Mouse (Mus musculus) ES-E14 (cell line): ENCODE results near the gene Psd. TPM values are rescaled to one million over a fixed set of nuclear protein-coding genes. Genes with fewer than 3 reads are reported as not detected.
A peak's percentile ranks its signal among the peaks of the same experiment; 100 is the strongest.

Source experiments
- DNase-seq: peaks from one replicate; pipeline ENCODE4 v3.0.0-alpha.2; 2013; ENCODE audit warnings: low read depth, low spot score
- H3K27ac ChIP-seq: 2 replicates; pipeline ENCODE4 v1.5.1; 2012; ENCODE audit warnings: low read depth, mild to moderate bottlenecking, low read length, moderate library complexity, mixed read lengths; ENCODE audit not compliant: poor library complexity, insufficient read depth, severe bottlenecking
- H3K36me3 ChIP-seq: 2 replicates; pipeline ENCODE4 v1.6.1; 2012; ENCODE audit warnings: mild to moderate bottlenecking, low read length, moderate library complexity, mixed read lengths; ENCODE audit not compliant: control insufficient read depth, poor library complexity, insufficient read depth, severe bottlenecking
- H3K4me1 ChIP-seq, 2 experiments: fragments of 150-350 bp in 1 of 2; sonication (generic) in 1 of 2; 2 replicates each; pipeline ENCODE4 v1.6.1; 2012; ENCODE audit warnings: low read length in 2 of 2, mild to moderate bottlenecking in 1 of 2, mixed read lengths in 1 of 2; ENCODE audit not compliant: control insufficient read depth in 2 of 2, insufficient read depth in 2 of 2, poor library complexity in 1 of 2
- H3K4me3 ChIP-seq, 2 experiments: fragments of 150-350 bp in 1 of 2; sonication (generic) in 1 of 2; 2 replicates each; pipeline ENCODE4 v1.5.1; 2012; ENCODE audit warnings: low read length in 2 of 2, low read depth in 1 of 2, mild to moderate bottlenecking in 1 of 2, mixed read lengths in 1 of 2; ENCODE audit not compliant: insufficient read depth in 1 of 2, poor library complexity in 1 of 2, severe bottlenecking in 1 of 2
- H3K9ac ChIP-seq: 2 replicates; pipeline ENCODE4 v1.6.1; 2012; ENCODE audit warnings: low read depth, mild to moderate bottlenecking, low read length, mixed read lengths; ENCODE audit not compliant: poor library complexity, insufficient read depth, severe bottlenecking
- H3K9me3 ChIP-seq: fragments of 150-350 bp; sonication (generic); 2 replicates; pipeline ENCODE4 v1.6.1; 2012; ENCODE audit warnings: low read depth, mild to moderate bottlenecking, low read length; ENCODE audit not compliant: control insufficient read depth, insufficient read depth
- CHD2 ChIP-seq: IDR thresholded peaks from 2 replicates; pipeline ENCODE4 v1.6.1; 2014; ENCODE audit warnings: mild to moderate bottlenecking, low read depth, low read length, inconsistent platforms
- HCFC1 ChIP-seq: IDR thresholded peaks from 2 replicates; pipeline ENCODE4 v1.6.1; 2012; ENCODE audit warnings: low read length, inconsistent platforms, borderline replicate concordance; ENCODE audit not compliant: insufficient read depth
- MAFK ChIP-seq: IDR thresholded peaks from 2 replicates; pipeline ENCODE4 v1.6.1; 2014; ENCODE audit warnings: mild to moderate bottlenecking, low read depth, low read length, inconsistent platforms; ENCODE audit not compliant: insufficient read depth
- ZC3H11A ChIP-seq: IDR thresholded peaks from 2 replicates; pipeline ENCODE4 v1.6.1; 2012; ENCODE audit warnings: low read depth, mild to moderate bottlenecking, inconsistent platforms, low read length, borderline replicate concordance
- ZNF384 ChIP-seq: IDR thresholded peaks from 2 replicates; pipeline ENCODE4 v1.6.1; 2012; ENCODE audit warnings: low read depth, low read length, inconsistent platforms
- in situ Hi-C, 2 experiments: fragments of 600-800 bp; cut with MboI; formaldehyde crosslinking; loops; one replicate each; pipeline ENCODE4 v1.15.1; 2025; ENCODE audit warnings: low sequenced_read_pairs in 2 of 2, inconsistent platforms in 1 of 2; ENCODE audit not compliant: unreplicated experiment in 2 of 2
- total RNA-seq: library from RNA; depleted of rRNA; stranded (reverse); fragments of 300-350 nt; gene quantifications from 2 replicates; pipeline ENCODE4 v1.2.3, GENCODE M21; 2012

Gene Psd
- total RNA-seq, 1 experiment = 2.4 TPM

GRCm38 (mm10) chr19:46300294-46301045 is 26.5 kb downstream of the Psd start:
- Histone ChIP-seq H3K4me3 (no peak overlapping the region), H3K36me3 (no peaks in the 10 kb centered on the region), H3K27ac (no peak overlapping the region), H3K9ac (no peak overlapping the region), H3K9me3 (no peaks in the 10 kb centered on the region), H3K4me1 (peaks cover 0 to 6% of the 10 kb centered on the region in 2 experiments; a peak in 1 of 4 replicates)
- DNase-seq = no peak
- TF ChIP-seq ZC3H11A = no peak
- TF ChIP-seq ZNF384 = no peak
- TF ChIP-seq CHD2 = no peak
- TF ChIP-seq HCFC1 = no peak
- no peak for TF ChIP-seq MAFK
- in situ Hi-C loops = no loop called here

- TF ChIP-seq CHD2 (no peak), ZC3H11A (no peak), HCFC1 (no peak), MAFK (no peak), ZNF384 (no peak)
- no peak overlapping the region for H3K9ac ChIP-seq
- no peaks in the 10 kb centered on the region for H3K9me3 ChIP-seq
- in situ Hi-C loops = no loop called here
- no peaks in the 10 kb centered on the region for H3K4me1 ChIP-seq
- H3K36me3 ChIP-seq = no peaks in the 10 kb centered on the region
- no peak overlapping the region for H3K4me3 ChIP-seq
- no peak for DNase-seq
- no peak overlapping the region for H3K27ac ChIP-seq
Measured at GRCm38 (mm10) chr19:46296938-46297337, 30.0 kb downstream of the Psd start.

- no peak for DNase-seq
- no peak overlapping the region for H3K27ac ChIP-seq
- no peaks in the 10 kb centered on the region for H3K36me3 ChIP-seq
- in situ Hi-C loops = no loop called here
- no peak overlapping the region for H3K4me3 ChIP-seq
- H3K4me1 ChIP-seq = 0 out of 4 replicates have a peak, but pooled peaks cover 0 to 2% of the 10 kb centered on the region in 2 experiments
- H3K9ac ChIP-seq = no peak overlapping the region
- TF ChIP-seq ZNF384 (no peak), CHD2 (peak; percentile 98)
- H3K9me3 ChIP-seq = no peaks in the 10 kb centered on the region
Measured at GRCm38 (mm10) chr19:46290535-46291105, 36.3 kb downstream of the Psd start.

DNA sequence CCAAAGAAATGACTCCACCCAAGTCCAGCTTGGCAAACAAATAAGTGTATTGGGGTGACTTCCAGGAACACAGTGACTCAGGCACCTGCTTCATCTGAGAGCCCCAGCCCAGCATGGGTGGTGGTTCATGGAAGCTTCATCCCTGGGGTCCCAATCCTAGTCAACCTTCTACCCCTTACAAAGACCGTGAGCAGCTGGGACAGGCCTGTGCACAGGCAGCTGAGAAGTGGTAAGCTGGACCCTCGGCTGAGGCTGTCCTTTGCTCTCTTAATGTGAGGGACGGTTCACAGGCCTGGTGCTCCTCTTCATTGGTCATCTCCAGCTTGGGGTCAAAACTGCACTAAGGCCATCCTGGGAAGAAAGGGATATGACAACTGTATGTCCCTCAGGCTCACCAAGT is 39.4 kb downstream of the Psd start:
- H3K4me3 ChIP-seq = no peak overlapping the region
- H3K36me3 ChIP-seq = peaks cover 15% of the 10 kb centered on the region; the same call in 1 of the 2 replicates
- H3K9ac ChIP-seq = no peak overlapping the region
- no peak for DNase-seq
- no peaks in the 10 kb centered on the region for H3K9me3 ChIP-seq
- no peak overlapping the region for H3K27ac ChIP-seq
- H3K4me1 ChIP-seq = peaks cover 0 to 5% of the 10 kb centered on the region in 2 experiments; a peak in 1 of 4 replicates
- TF ChIP-seq MAFK (no peak), HCFC1 (no peak)
- in situ Hi-C loops = no loop called here

- in situ Hi-C loops = no loop called here
- Histone ChIP-seq H3K9me3 (no peaks in the 10 kb centered on the region), H3K27ac (no peak overlapping the region), H3K36me3 (peaks cover 15% of the 10 kb centered on the region; the same call in 1 of the 2 replicates), H3K9ac (no peak overlapping the region), H3K4me1 (peaks cover 0 to 5% of the 10 kb centered on the region in 2 experiments; a peak in 1 of 4 replicates), H3K4me3 (no peak overlapping the region)
- no peak for TF ChIP-seq ZNF384
- TF ChIP-seq HCFC1 = no peak
- no peak for TF ChIP-seq CHD2
- no peak for DNase-seq
Measured at GRCm38 (mm10) chr19:46286926-46287325, 40.0 kb downstream of the Psd start.
